Mouse (Mus musculus): ENCODE data around the gene Flvcr2. TPM values are rescaled to one million over a fixed set of nuclear protein-coding genes. Genes with fewer than 3 reads are reported as not detected.

Gene Flvcr2
- total RNA-seq, 2 experiments from 2014 or later, result 2.6 TPM

GRCm38 (mm10) chr12:85848164-85848958 is 102.0 kb downstream of the Flvcr2 start:
- intact Hi-C loops (cut with DNase I), result no loop called here
- peak; percentile 30 to 61 for DNase-seq (ENCODE audit: low spot score in 2 of 2)

DNA sequence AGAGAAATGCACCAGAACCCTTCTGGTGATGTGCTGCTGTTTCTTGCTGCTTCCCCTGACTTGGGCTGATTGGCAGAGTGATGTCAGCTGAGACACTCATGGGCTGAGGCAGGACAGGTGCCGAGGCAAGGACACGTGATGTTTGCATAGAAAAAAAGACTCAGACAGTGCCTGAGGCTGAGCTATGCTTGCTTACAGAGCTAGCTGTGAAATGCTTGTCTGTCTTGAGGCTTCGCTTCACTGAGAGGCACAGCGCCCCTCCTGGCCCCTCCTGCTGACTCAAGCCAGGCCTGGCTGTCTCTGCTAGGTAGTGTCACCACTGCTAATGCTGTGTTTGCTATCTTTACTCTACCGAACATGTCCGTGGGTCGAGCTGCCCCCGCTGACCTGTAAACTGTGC is 104.3 kb downstream of the Flvcr2 start:
- intact Hi-C loops (cut with DNase I), result no loop called here
- DNase-seq (ENCODE audit: low spot score in 2 of 2), result no peak

GRCm38 (mm10) chr12:85853836-85854235 is 107.5 kb downstream of the Flvcr2 start:
- intact Hi-C loops (cut with DNase I), result no loop called here
- DNase-seq (ENCODE audit: low spot score in 2 of 2), result no peak

DNA sequence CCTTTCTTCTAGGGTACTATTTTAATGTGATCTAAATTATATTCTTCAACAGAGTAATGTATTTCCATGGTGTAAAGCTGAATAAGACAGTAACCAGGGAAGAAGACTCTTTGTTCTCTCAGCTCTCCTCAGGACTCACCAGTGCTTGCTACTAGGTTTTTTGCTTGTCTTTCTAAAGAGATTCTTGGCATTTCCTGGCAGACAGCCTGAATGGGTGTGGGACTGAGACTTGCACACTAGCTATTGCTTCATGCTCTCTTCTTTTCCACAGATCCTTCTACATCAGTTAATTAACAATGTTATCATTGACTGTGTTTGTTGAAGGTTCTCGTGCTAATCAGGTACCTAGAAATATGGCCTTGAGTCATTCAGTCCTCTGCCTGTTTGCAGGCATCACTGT is 107.9 kb downstream of the Flvcr2 start:
- DNase-seq (ENCODE audit: low spot score in 2 of 2), result peak in 1 of 2 experiments; percentile 28
- intact Hi-C loops (cut with DNase I), result no loop called here

DNA sequence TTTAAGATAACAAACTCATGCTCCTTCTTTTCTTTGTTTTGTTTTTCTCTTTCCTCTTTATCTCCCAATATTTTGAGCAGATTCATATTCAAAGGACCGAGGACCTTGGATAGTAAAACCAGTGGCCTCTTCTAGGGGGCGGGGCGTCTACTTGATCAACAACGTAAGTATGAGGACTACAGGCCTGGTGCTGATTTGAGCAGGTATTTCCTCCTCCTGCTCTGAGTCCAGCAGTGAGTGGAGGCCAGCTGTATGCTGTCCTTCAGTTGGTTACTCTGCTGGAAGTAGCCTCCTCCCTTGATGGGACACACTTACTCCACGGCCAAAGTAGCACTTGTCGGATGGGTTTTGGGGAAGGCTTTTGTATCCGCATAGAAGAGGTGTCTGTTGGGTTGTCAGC is 111.0 kb downstream of the Flvcr2 start:
- no peak for DNase-seq (ENCODE audit: low spot score in 2 of 2)
- intact Hi-C loops (cut with DNase I), result no loop called here

GRCm38 (mm10) chr12:85859111-85859510 is 112.8 kb downstream of the Flvcr2 start:
- DNase-seq (ENCODE audit: low spot score in 2 of 2), result no peak

DNA sequence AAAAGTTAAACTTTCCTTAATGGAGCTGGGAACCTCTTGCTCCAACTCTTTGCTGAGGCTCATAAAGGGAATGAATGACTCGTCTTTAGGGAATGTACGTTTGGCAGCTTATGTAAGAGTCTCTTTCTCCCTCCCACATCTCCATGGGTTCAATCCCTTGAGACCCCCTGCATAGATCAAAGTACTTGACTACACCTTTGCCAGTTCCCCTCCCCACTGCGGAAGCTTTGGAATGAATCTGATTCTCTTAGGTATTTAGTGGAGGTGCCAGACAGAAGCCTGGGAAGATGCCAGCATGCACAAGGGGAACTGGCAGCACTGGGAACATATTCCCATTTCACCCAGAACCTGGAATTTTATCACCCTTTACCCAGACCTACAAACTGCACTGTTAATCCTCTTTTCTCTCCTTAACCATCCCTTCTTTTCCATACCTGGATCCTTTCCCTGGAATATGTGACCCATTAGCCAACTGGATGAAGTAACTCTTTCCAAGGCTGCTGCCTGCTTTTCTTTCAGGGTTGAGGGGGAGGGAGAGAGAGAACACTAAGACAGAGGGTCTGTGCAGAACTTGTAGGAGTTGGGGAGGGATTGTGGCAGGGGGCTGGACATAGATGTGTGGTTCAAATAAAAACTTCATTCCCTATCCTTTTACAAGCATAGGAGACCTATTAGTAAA is 113.3 kb downstream of the Flvcr2 start:
- intact Hi-C loops (cut with DNase I), result no loop called here
- DNase-seq (ENCODE audit: low spot score in 2 of 2), result no peak

More at GRCm38 (mm10) chr12:85859111-85859510, 112.8 kb downstream of the Flvcr2 start:
- intact Hi-C loops (cut with DNase I), result no loop called here

DNA sequence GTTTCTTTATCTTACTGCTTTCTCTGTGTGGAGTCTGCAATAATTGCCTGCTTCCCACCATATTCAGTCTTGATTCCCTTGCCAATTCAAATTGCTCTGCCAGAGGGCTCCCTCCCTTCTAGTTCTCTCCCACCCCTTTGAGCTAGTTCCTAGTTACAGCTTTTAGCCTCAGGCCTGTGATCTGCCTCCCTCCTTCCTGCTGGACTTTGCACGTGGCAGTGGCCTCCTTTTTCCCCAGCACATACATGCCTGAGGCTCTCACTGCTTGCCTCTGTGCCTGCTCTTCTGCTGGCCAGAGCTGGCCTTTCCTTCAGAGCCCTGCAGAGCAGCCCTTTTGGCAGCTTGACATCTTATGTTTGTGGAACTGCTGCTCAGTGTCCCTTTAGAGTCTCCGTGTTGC is 116.2 kb downstream of the Flvcr2 start:
- intact Hi-C loops (cut with DNase I), result no loop called here
- DNase-seq (ENCODE audit: low spot score in 2 of 2), result no peak

Small RNA genes within 50 kb of the gene (microRNA-seq; reads per million reads assigned to microRNA genes)
- gene Gm47285, result 0 reads per million in 2 experiments

Other genes starting within 250 kb of the Flvcr2 start
- gene Jdp2, start 147.5 kb upstream of the Flvcr2 start, total RNA-seq (2021), result 10 to 100 TPM; 66.6 to 75.2 TPM
- under 1 TPM; 0.71 to 0.78 TPM for gene Batf, start 59.9 kb upstream of the Flvcr2 start, total RNA-seq (2021)
- 10 to 100 TPM; 53.6 to 55.4 TPM for gene Erg28, start 78.0 kb downstream of the Flvcr2 start, total RNA-seq (2021)
- gene Ttll5, start 78.1 kb downstream of the Flvcr2 start, total RNA-seq (2021), result 10 to 100 TPM; 41.1 to 44.6 TPM